Mouse (Mus musculus) cerebellum, postnatal 14 days (tissue): ENCODE data around the gene Acbd4.

Experiments used
- DNase-seq, 2 experiments: peaks; one replicate each; pipeline ENCODE4 v3.0.0; 2021; ENCODE audit warnings: mixed read lengths in 2 of 2

Acbd4 gene

GRCm38 (mm10) chr11:103142441-103143182 lies 41.1 kb downstream of the Acbd4 start:
- peak; percentile 88 for DNase-seq

- DNase-seq: no peak
Measured at GRCm38 (mm10) chr11:103144309-103145285, 43.1 kb downstream of the Acbd4 start.

- no peak for DNase-seq
Measured at GRCm38 (mm10) chr11:103146386-103146785, 44.9 kb downstream of the Acbd4 start.

GRCm38 (mm10) chr11:103147766-103148165 lies 46.3 kb downstream of the Acbd4 start:
- no peak for DNase-seq

- no peak for DNase-seq
Measured at GRCm38 (mm10) chr11:103149771-103150170, 48.3 kb downstream of the Acbd4 start.

- peak; percentile 99 to 100 for DNase-seq
Measured at GRCm38 (mm10) chr11:103158621-103159478, 57.4 kb downstream of the Acbd4 start.

- no peak for DNase-seq
Measured at GRCm38 (mm10) chr11:103160738-103161137, 59.3 kb downstream of the Acbd4 start.

GRCm38 (mm10) chr11:103161449-103161848 lies 60.0 kb downstream of the Acbd4 start:
- no peak for DNase-seq
